Mouse (Mus musculus) left cerebral cortex, postnatal 14 days (tissue): ENCODE results near the gene Six1. TPM values are rescaled to one million over a fixed set of nuclear protein-coding genes. Genes with fewer than 3 reads are reported as not detected.

Experiments used
- DNase-seq, 2 experiments: peaks; one replicate each; pipeline ENCODE4 v3.0.0; 2021 to 2022; ENCODE audit warnings: low spot score in 2 of 2, mixed read lengths in 1 of 2
- intact Hi-C: fragments of 180-260 bp; cut with DNase I; formaldehyde crosslinking; loops from one replicate; pipeline ENCODE4 v1.15.1; 2025
- total RNA-seq, 2 experiments: library from RNA; stranded (reverse); gene quantifications; 2 replicates each; pipeline ENCODE4 v1.2.3; 2021

The Six1 gene
- total RNA-seq, 2 experiments from 2014 or later: 0.26 to 0.61 TPM

- intact Hi-C loops: loop anchor here (5.0 to 10.0 kb wide), 3 partner anchors 60 to 233 kb away; partner anchors contain the start of genes Six4, Slc38a6 and Trmt5
- DNase-seq: no peak
Measured at GRCm38 (mm10) chr12:73052036-73052650, 1.5 kb downstream of the Six1 start.

- intact Hi-C loops: loop anchor here (5.0 to 10.0 kb wide), 3 partner anchors 61 to 234 kb away; partner anchors contain the start of genes Six4, Slc38a6 and Trmt5
- no peak for DNase-seq
Measured at GRCm38 (mm10) chr12:73050811-73051580, 2.7 kb downstream of the Six1 start.

- DNase-seq: no peak
- intact Hi-C loops: loop anchor here (5.0 to 10.0 kb wide), 3 partner anchors 62 to 234 kb away; partner anchors contain the start of genes Six4, Slc38a6 and Trmt5
Measured at GRCm38 (mm10) chr12:73050305-73050704, 3.4 kb downstream of the Six1 start.

- intact Hi-C loops: loop anchor here (5.0 to 10.0 kb wide), 3 partner anchors 63 to 235 kb away; partner anchors contain the start of genes Six4, Slc38a6 and Trmt5
- no peak for DNase-seq
Measured at GRCm38 (mm10) chr12:73049520-73050225, 4.0 kb downstream of the Six1 start.

GRCm38 (mm10) chr12:73048537-73048936 lies 5.2 kb downstream of the Six1 start:
- intact Hi-C loops: no loop called here
- DNase-seq: no peak

GRCm38 (mm10) chr12:73047576-73047975 lies 6.1 kb downstream of the Six1 start:
- intact Hi-C loops: loop anchor here (2.0 kb wide), 1 partner anchor 105 kb away; no protein-coding TSS in a partner anchor

GRCm38 (mm10) chr12:73046607-73047180 lies 7.0 kb downstream of the Six1 start:
- DNase-seq: peak; percentile 18 to 40
- intact Hi-C loops: loop anchor here (2.0 kb wide), 1 partner anchor 104 kb away; no protein-coding TSS in a partner anchor

More at GRCm38 (mm10) chr12:73047576-73047975, 6.1 kb downstream of the Six1 start:
- DNase-seq: no peak

GRCm38 (mm10) chr12:73045724-73046606 lies 7.7 kb downstream of the Six1 start:
- no peak for DNase-seq
- intact Hi-C loops: loop anchor here (2.0 kb wide), 1 partner anchor 103 kb away; no protein-coding TSS in a partner anchor

GRCm38 (mm10) chr12:73045046-73045723 lies 8.5 kb downstream of the Six1 start:
- intact Hi-C loops: no loop called here
- DNase-seq: no peak

GRCm38 (mm10) chr12:73044221-73045045 lies 9.3 kb downstream of the Six1 start:
- intact Hi-C loops: no loop called here
- no peak for DNase-seq

GRCm38 (mm10) chr12:73043396-73044167 lies 10.1 kb downstream of the Six1 start:
- DNase-seq: no peak
- intact Hi-C loops: no loop called here

GRCm38 (mm10) chr12:73042903-73043302 lies 10.8 kb downstream of the Six1 start:
- no peak for DNase-seq
- intact Hi-C loops: no loop called here

- DNase-seq: no peak
- intact Hi-C loops: no loop called here
Measured at GRCm38 (mm10) chr12:73042406-73042805, 11.3 kb downstream of the Six1 start.

GRCm38 (mm10) chr12:73041256-73041630 lies 12.4 kb downstream of the Six1 start:
- DNase-seq: no peak
- intact Hi-C loops: no loop called here

- DNase-seq: no peak
- intact Hi-C loops: no loop called here
Measured at GRCm38 (mm10) chr12:73040563-73041255, 13.0 kb downstream of the Six1 start.
